Mouse (Mus musculus): ENCODE measurements around the gene 4932414N04Rik.

Gene 4932414N04Rik

GRCm38 (mm10) chr2:68794181-68794580, 137.9 kb downstream of the 4932414N04Rik start:
- H3K27me3 ChIP-seq (ENCODE audit: control insufficient read depth, insufficient read depth, low read length, poor library complexity, severe bottlenecking) = no peaks in the 10 kb centered on the region
- no peak for DNase-seq (ENCODE audit: low read depth, low spot score)
- no peaks in the 10 kb centered on the region for H3K36me3 ChIP-seq (ENCODE audit: control insufficient read depth, insufficient read depth, low read length, poor library complexity, severe bottlenecking)

GRCm38 (mm10) chr2:68794616-68795015, 138.3 kb downstream of the 4932414N04Rik start:
- no peaks in the 10 kb centered on the region for H3K36me3 ChIP-seq (ENCODE audit: control insufficient read depth, insufficient read depth, low read length, poor library complexity, severe bottlenecking)
- H3K27me3 ChIP-seq (ENCODE audit: control insufficient read depth, insufficient read depth, low read length, poor library complexity, severe bottlenecking) = no peaks in the 10 kb centered on the region
- no peak for DNase-seq (ENCODE audit: low read depth, low spot score)

- no peaks in the 10 kb centered on the region for H3K36me3 ChIP-seq (ENCODE audit: control insufficient read depth, insufficient read depth, low read length, poor library complexity, severe bottlenecking)
- H3K27me3 ChIP-seq (ENCODE audit: control insufficient read depth, insufficient read depth, low read length, poor library complexity, severe bottlenecking) = no peaks in the 10 kb centered on the region
- DNase-seq (ENCODE audit: low read depth, low spot score) = no peak
Measured at GRCm38 (mm10) chr2:68796011-68796775, 139.9 kb downstream of the 4932414N04Rik start.

- DNase-seq (ENCODE audit: low read depth, low spot score) = no peak
- H3K36me3 ChIP-seq (ENCODE audit: control insufficient read depth, insufficient read depth, low read length, poor library complexity, severe bottlenecking) = no peaks in the 10 kb centered on the region
- H3K27me3 ChIP-seq (ENCODE audit: control insufficient read depth, insufficient read depth, low read length, poor library complexity, severe bottlenecking) = no peaks in the 10 kb centered on the region
Measured at GRCm38 (mm10) chr2:68797106-68797505, 140.8 kb downstream of the 4932414N04Rik start.

Data from splenic B cell, adult 2 months (primary cell).